Mouse (Mus musculus) retina, postnatal 7 days (tissue): ENCODE measurements around the gene Slc44a1.

Experiments used
- DNase-seq: peaks from one replicate; pipeline ENCODE4 v3.0.0-alpha.2; 2012; ENCODE audit warnings: low read depth, low spot score

The Slc44a1 gene

GRCm38 (mm10) chr4:53440010-53440815 lies at the start of gene Slc44a1:
Gene Slc44a1 (plus strand): TSS chr4:53440413.
- DNase-seq: peak; percentile 87

DNA sequence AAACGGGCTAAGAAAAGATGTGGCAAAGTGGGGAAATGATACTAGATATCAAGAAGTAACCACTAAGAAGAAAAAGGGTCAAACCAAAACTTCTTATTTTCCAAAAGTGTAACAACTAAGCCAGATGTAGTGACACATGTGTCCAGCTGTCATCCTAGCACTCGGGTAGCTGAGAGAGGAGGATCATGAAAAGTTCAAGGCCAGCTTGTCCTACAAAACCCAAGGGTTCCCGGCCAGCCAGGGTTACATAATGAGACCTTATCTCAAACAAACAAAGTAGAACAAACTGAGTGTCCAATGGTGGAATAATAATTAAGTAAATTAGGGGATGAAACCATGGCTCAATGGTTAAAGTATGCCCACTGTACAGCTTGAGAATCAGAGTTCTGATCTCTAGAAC lies 45.2 kb upstream of the Slc44a1 start:
- DNase-seq: no peak

DNA sequence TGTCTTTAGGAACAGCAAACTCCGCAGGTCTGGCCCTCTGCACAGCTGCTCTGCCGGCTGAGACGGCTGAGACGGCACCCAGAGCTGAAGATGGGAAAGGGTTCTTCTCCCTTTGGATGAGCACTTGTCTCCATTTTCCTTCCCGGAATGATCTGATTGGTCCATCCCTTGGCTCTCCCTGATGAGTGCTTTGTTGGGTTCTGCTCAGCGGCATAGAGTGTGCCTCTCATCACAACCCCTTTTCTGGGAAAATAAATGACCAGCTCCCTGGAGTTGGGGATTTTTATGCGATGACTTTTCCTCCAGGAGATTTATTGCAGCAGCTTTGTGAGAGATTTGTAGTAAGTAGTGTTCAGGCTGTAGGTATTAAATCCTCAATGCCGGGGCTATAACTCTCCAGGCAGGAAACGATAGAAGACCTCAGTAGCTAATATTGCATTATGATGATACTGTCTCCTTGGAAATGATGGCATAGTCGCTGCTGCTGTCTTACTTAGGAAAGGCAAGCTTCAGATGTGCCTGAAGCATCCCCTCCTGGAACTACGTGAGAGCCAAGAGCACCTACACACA lies 43.5 kb upstream of the Slc44a1 start:
- DNase-seq: no peak

DNA sequence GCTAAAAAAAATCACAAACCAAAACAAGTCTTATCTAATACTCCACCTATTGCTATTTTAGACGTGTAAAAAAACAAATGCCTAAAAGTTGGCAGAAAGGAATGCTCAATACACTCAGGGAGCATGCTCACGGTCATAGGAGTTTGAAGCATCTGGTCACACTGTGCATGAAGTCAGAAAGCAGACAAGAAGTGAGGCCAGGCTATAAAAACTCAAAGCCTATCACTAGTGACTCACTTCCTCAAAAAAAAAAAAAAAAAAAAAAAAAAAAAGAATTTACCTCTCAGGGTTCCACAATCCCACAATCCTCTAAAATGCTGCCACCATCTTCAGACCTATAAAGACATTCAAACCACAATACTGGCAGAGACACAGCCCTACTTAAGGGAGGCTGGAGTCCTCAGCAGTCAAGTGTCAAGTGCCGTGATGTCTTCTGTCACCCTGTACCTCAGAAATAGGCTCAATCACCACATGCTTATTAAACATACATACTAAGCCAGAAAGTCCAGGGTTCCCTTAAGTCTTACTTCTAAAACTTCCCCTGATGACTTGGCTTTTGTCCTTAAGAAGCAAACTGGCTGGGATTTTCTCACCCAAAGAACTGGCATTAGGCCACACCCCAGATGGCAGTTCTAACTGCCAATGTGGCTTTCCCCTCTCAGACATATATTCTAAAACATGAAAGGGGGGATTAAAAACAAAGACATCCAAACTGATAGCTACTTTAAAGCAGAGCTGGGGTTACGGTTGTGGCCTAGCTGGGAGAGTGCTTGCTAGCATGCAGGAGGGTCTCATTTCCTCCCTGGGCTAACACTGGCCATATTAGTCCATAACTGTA lies 42.7 kb upstream of the Slc44a1 start:
- DNase-seq: no peak

DNA sequence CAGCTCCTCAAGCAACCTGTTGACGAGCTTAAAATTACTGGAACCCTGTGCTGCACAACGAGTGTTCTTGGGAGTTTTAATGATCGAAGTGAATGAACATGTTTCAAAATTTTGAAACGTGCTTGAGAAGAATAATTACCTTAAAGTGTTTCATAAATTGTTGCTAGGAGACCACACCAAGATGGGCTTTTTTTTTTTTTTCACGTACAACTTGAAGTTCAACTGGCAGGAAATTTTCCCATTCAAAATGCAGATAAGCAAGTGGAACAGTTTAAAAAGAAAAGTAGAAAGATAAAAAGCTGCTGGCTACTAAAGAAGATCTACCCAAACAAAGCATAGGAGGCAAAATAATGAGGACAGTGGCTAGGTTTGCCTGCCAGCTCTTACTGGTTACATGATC lies 41.7 kb upstream of the Slc44a1 start:
- DNase-seq: no peak

- no peak for DNase-seq
Measured at GRCm38 (mm10) chr4:53399428-53399827, 40.8 kb upstream of the Slc44a1 start.

DNA sequence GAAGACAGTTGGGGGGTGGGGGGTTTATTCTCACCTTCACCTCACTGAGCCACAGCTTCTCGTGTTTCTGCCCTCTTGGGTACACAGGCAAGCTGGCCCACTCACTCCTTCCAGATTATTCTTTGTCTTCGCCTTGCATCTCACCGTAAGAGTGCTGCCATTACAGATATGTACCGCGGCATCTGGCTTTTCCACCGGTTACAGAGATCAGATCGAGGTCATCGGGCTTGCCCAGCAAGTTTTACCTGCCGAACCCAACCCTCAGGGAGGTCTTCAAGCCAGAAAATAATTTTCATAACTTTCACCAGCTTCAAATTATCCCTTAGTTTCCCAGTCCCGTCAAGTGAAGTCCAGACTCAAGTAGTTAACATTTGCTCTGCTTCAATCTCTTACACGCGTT lies 36.8 kb upstream of the Slc44a1 start:
- DNase-seq: no peak

- DNase-seq: no peak
Measured at GRCm38 (mm10) chr4:53404431-53404925, 35.7 kb upstream of the Slc44a1 start.

DNA sequence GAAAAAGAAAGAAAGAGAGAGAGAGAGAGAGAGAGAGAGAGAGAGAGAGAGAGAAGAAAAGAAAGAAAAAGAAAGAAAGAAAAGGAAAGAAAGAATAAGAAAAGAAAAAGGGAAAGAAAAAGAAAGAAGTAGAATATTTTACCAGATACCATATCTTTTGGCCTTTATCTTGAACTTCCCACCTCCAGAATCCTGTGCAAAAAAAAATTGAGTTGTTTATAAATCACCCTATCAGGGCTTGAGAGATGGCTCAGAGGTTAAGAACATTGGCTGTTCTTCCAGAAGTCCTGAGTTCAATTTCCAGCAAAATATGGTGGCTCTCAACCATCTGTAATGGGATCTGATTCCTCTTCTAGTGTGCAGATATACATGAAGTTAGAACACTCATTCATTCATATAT lies 33.3 kb upstream of the Slc44a1 start:
- DNase-seq: no peak

- DNase-seq: no peak
Measured at GRCm38 (mm10) chr4:53408821-53409220, 31.4 kb upstream of the Slc44a1 start.

- no peak for DNase-seq
Measured at GRCm38 (mm10) chr4:53409526-53410085, 30.6 kb upstream of the Slc44a1 start.

DNA sequence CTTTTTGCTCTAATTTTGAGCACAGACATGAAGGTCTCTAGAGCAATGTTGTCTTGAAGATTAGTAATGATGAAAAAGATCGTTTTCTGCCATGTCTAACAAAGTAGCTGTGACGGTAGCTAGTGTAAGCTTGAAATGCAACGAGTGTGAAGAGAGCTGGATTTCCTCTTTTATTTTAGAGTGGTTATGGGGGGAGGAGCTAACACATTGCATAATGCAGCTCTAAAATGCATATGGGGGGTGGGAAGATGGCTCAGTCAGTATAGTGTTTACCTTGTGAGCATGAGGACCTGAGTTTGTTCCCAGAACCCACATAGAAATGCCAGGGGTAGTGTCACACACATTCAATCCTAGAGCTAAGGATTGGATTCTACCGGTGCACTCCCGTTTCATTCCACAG lies 29.5 kb upstream of the Slc44a1 start:
- DNase-seq: no peak

DNA sequence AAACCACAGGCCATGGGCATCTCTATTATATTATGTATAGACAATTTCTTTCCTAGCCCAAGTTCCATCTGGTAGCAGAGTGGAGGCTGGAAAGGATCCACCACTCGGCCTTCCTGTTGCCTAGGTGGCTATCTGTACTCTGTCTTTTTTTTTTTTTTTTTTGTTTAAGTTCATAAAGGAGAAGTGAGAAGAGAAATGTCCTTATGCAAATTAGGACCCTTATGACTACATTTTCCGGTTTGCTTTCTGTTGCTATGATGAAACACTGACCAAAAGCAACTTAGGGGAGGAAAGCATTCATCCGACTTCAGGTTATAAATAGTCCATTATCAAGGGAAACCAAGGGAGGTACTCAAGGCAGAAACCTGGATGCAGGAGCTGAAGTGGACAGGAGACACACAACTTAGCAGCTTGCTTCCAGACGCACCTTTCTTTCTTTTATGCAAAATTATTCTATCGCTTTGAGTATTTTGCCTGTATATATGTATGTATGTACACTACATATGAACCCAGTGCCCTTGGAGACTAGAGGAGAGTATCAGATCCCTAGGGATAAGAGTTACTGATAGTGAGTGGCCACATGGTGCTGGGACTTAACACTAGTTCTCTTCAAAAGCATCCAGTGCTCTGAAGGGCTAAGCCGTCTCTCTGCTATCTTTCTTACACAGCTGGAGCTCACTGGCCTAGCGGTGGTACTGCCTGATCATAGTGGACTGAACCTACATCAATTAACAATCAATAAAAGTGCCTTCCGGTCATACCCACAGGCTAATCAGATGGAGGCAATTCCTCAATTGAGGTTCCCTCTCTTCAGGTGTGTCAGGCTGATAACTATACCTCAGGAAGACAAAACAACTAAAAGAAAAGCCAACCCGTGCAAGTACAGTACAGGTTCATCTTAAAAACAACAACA lies 28.0 kb upstream of the Slc44a1 start:
- DNase-seq: no peak

DNA sequence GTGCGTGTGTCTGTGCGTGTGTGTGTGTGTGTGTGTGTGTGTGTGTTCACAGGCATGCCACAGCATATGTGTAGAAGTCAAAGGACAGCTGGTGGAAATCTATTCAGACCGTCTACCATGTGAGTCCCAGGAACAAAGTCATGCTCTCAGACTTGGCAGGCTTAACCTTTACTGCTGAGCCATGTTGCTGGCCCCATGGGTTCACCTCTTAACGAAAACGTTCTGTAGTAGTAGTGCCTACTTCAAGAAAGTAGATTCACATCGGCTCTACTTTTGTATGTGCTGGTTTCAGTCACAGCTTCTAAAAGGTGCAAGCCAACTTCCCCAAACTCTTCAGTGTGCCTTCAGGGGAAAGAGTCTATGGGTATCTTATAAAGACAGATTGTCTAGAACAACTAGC lies 27.2 kb upstream of the Slc44a1 start:
- DNase-seq: no peak

DNA sequence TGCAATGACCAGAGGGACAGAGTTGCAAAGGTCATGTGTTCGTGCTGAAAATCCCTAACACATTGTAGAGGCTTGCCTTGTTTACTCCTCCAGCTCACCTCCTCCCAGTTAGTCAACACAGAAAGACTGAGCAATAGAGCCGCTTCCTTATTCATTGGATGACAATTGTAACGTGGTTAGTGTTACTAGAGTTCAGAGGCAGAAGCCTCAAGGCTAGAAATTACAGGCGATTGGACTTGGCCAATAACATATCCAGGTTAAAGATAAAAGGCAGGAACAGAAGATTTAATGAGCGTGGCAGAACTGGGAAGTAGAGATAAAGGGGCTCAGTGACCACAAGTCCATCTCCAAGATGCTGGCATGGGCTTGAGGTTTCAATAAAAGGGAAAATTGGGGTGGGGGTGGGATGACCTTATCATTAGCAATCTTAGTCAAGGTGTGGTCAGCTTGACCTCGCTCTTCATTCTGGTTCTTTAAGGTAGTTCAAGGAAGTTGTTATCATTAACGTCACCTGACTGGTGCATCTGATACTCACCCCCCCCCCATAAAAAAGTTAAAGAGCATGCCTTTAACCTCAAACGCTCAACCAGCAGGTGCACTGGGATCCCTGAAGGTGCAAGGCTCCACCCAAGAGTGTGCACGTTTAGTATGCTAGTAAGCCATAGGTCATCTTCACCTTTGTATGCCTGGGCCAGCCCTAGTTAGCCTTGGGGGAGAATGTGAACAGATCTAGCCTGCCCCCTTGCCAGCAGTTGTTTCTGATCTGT lies 26.0 kb upstream of the Slc44a1 start:
- no peak for DNase-seq

DNA sequence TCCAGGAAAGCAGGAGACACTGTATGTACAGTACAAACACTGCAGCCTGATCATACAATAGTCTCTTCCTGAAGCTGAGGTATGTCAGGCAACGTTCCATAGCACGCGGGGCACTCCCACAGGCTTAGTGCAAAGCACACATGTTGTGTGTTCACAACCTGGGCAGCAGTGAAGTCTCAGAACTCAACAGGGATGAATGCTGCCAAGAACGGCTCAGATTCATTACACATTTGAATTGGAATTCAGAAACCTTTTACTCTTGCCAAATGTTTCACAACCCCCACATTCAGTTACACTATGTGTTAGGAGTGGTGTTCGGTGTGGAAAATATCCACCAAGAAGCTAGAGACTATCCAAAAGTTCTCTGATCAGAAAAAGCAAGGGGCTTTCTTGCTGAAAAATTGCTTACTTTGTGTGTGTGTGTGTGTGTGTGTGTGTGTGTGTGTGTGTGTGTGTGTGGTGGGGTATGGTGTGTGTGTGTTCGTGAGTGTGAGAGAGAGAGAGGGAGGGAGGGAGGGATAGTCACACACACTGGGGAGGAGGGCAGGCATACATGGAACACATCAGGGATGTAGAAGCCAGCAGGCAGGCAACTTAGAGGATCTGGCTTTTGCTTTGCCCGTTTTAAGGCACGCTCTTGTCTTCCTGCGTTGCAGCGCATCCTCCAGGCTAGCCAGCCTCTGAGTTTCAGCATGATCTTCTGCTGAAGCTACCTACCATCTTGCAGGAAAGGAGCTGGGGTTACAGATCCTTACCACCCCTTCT lies 24.2 kb upstream of the Slc44a1 start:
- no peak for DNase-seq

- DNase-seq: no peak
Measured at GRCm38 (mm10) chr4:53416928-53417327, 23.3 kb upstream of the Slc44a1 start.

DNA sequence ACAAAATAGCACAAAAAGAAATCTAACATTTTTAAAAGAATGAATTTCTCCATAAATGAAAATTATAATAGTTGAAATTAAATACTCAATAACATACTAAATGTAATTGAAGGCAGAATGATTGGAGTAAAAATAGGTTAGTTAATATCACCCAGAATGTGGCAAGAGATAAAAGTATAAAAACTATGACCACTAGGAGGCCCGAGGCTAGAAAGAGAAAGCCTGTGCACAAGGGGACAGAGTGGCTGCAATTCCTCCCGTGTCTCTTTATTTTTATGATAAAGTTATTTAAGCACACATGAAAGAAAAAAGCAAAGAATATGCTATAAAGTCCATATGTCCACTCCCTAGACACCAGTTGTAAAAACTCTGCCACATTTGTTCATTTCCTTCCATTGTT lies 17.4 kb upstream of the Slc44a1 start:
- no peak for DNase-seq

GRCm38 (mm10) chr4:53427120-53427519 lies 13.1 kb upstream of the Slc44a1 start:
- DNase-seq: no peak
